Mouse (Mus musculus) cortical plate, adult 2 months (tissue): ENCODE results near the gene Col9a2.
"Not testable (repeated sequence)": the region's sequence is repeated elsewhere in the genome, so short reads cannot be mapped to it uniquely, and the experiment has no call there.

Source experiments
- CTCF ChIP-seq: fragments of 200-500 bp; IDR thresholded peaks from 2 replicates; pipeline ENCODE4 v1.5.1; 2011; ENCODE audit warnings: mild to moderate bottlenecking, control low read depth, low read length; ENCODE audit not compliant: insufficient read depth; ENCODE audit errors: extremely low read depth
- POLR2A ChIP-seq: fragments of 200-500 bp; IDR thresholded peaks from 2 replicates; pipeline ENCODE4 v1.6.1; 2011; ENCODE audit warnings: mild to moderate bottlenecking, low read length, control low read depth; ENCODE audit not compliant: insufficient read depth; ENCODE audit errors: extremely low read depth

GRCm38 (mm10) chr4:121059218-121059617 is 20.0 kb downstream of the Col9a2 start:
- not testable (repeated sequence) for TF ChIP-seq POLR2A, CTCF
